Mouse (Mus musculus) stomach, postnatal 0 days (tissue): ENCODE data around the gene Eif4enif1.

ENCODE experiments used
- CTCF ChIP-seq: IDR thresholded peaks from 2 replicates; pipeline ENCODE4 v1.5.1; 2016; ENCODE audit warnings: antibody characterized with exemption, low read depth, mild to moderate bottlenecking, moderate library complexity
- EP300 ChIP-seq: optimal IDR thresholded peaks from 2 replicates; pipeline ENCODE3; 2016; ENCODE audit warnings: antibody characterized with exemption

DNA sequence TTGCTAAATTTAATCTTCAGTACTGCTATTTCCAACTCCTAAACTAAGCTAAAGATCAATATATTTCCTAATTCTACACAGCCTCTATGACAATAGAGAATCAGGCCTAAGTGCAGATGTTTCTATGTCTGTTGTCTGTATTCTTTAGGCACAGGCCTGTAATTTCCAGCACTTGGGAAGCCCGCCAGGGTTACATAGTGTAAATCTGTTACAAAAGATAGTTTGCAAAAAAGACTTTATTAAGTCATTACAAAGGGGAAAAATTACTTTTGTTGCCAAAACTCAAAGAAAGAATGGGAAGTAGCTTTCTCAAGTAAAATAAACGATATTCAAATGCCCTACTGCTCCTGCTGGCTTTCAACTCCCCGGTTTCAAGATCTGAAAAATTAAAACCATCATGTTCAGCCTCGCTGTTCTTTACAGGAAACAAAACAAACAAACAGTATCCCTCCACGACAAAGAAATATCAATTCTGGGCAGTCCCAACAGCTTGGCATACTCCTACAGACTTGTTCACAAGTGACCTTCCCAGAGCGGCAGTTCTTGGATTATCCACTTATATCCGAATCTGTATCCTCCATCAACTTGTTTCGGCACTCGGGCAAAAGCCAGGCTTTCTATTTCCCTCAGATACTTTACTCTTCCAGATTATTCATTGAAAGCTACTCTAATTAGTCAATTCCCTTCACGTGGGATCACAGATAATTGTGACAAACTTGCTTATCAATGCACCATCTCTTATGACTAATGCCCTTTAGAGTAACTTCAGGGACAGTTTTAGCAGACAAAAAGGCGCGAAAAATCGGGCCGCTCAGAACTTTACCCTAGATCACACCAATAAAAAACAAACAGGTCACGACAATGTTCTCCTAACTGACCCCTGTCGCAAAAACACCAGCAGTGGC, 614 bp upstream of the Eif4enif1 start:
- TF ChIP-seq CTCF (no peak), EP300 (no peak)
